Mouse (Mus musculus): ENCODE results near the gene Psap. TPM values are rescaled to one million over a fixed set of nuclear protein-coding genes. Genes with fewer than 3 reads are reported as not detected.
"Not testable (repeated sequence)": the region's sequence is repeated elsewhere in the genome, so short reads cannot be mapped to it uniquely, and the experiment has no call there.

Gene Psap
- polyA plus RNA-seq, 1 experiment, result 443 TPM

DNA sequence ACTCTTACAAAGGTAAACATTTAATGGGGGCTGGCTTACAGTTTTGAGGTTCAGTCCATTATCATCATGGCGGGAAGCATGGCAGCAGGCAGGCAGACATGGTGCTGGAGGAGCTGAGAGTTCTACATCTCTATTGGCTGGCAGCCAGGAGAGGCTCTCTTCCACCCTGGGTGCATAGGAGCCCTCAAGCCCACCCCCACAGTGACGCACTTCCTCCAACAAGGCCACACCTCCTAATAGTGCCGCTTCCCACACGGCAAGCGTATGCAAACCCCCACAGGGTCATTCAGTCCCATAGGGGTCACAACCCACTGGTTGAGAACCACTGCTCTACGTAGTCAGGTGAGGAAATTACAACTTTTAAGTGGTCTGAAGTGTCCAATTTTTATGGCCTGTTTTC is 37.0 kb upstream of the Psap start:
- H3K4me1 ChIP-seq (ENCODE audit: control insufficient read depth, insufficient read depth, insufficient read length, low read length), result peaks cover 2% of the 10 kb centered on the region; the same call in 1 of the 2 replicates
- no peaks in the 10 kb centered on the region for H3K36me3 ChIP-seq (ENCODE audit: control insufficient read depth, insufficient read depth, low read length)
- TF ChIP-seq CTCF (IDR thresholded peaks at IDR 0.05; ENCODE audit: extremely low read depth, insufficient read length, insufficient replicate concordance, low read depth, low read length) (no peak), POLR2A (IDR thresholded peaks at IDR 0.05; ENCODE audit: low read depth, low read length) (no peak)
- WGBS, result 92% methylated on average over 6 of the region's 6 CpGs
- no peak overlapping the region for H3K4me3 ChIP-seq (ENCODE audit: low read depth, low read length)
- no peaks in the 10 kb centered on the region for H3K27me3 ChIP-seq (ENCODE audit: control insufficient read depth, insufficient read depth, low read length)
- H3K27ac ChIP-seq (ENCODE audit: insufficient read depth, low read depth, low read length), result no peak overlapping the region

DNA sequence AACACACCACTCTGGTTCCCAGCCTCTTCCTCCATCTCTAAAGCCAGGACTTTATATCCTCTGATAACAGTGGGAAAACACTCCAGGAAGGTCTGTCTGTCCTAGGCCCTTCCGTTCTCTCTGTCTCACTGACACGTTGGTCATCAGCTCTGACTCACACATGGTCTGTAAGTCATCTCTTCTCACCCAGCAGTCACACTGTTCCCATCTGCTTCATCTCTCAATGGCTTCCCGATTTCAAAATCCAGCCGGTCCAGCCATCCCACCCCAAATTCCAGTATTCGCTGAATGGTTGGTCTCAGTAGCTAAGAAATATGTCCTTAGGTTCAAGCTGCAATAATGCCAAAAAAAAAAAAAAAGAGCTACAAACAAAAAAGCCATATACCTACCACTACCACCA is 33.5 kb upstream of the Psap start:
- 91% methylated on average over 5 of the region's 5 CpGs for WGBS
- Histone ChIP-seq H3K4me1 (ENCODE audit: control insufficient read depth, insufficient read depth, insufficient read length, low read length) (peaks cover 2% of the 10 kb centered on the region; the same call in 1 of the 2 replicates), H3K27ac (ENCODE audit: insufficient read depth, low read depth, low read length) (no peak overlapping the region), H3K27me3 (ENCODE audit: control insufficient read depth, insufficient read depth, low read length) (no peaks in the 10 kb centered on the region), H3K36me3 (ENCODE audit: control insufficient read depth, insufficient read depth, low read length) (no peaks in the 10 kb centered on the region), H3K4me3 (ENCODE audit: low read depth, low read length) (no peak overlapping the region)
- no peak for TF ChIP-seq CTCF (IDR thresholded peaks at IDR 0.05; ENCODE audit: extremely low read depth, insufficient read length, insufficient replicate concordance, low read depth, low read length)
- no peak for TF ChIP-seq POLR2A (IDR thresholded peaks at IDR 0.05; ENCODE audit: low read depth, low read length)

GRCm38 (mm10) chr10:60245041-60245440 is 32.4 kb upstream of the Psap start:
- TF ChIP-seq POLR2A (IDR thresholded peaks at IDR 0.05; ENCODE audit: low read depth, low read length) (no peak), CTCF (IDR thresholded peaks at IDR 0.05; ENCODE audit: extremely low read depth, insufficient read length, insufficient replicate concordance, low read depth, low read length) (peak; percentile 99; the same call in 1 of the 2 replicates)
- H3K36me3 ChIP-seq (ENCODE audit: control insufficient read depth, insufficient read depth, low read length), result no peaks in the 10 kb centered on the region
- H3K4me1 ChIP-seq (ENCODE audit: control insufficient read depth, insufficient read depth, insufficient read length, low read length), result peaks cover 2% of the 10 kb centered on the region; the same call in 1 of the 2 replicates
- H3K27me3 ChIP-seq (ENCODE audit: control insufficient read depth, insufficient read depth, low read length), result no peaks in the 10 kb centered on the region
- no peak overlapping the region for H3K27ac ChIP-seq (ENCODE audit: insufficient read depth, low read depth, low read length)
- 2% methylated on average over 8 of the region's 8 CpGs for WGBS
- H3K4me3 ChIP-seq (ENCODE audit: low read depth, low read length), result no peak overlapping the region

DNA sequence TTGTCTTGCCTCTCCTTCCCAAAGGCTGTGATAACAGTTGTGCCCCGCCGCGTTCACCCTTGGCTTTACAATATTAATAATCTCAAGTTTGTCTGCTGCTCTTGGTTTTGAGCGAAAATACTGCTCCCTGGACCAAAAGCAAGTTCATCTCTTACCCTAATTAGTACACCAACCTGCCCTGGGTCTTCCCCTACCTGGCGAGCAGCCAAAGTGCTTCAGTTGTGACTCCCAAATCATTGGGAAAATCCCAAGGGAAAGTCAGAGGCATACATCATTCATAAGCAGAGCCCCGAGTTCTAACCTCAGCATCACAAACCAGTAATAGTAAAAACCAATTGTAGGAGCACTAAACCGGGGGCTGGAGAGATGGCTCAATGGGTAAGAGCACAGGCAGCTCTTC is 31.8 kb upstream of the Psap start:
- 77% methylated on average over 7 of the region's 7 CpGs for WGBS
- Histone ChIP-seq H3K27me3 (ENCODE audit: control insufficient read depth, insufficient read depth, low read length) (no peaks in the 10 kb centered on the region), H3K27ac (ENCODE audit: insufficient read depth, low read depth, low read length) (no peak overlapping the region), H3K4me1 (ENCODE audit: control insufficient read depth, insufficient read depth, insufficient read length, low read length) (peaks cover 2% of the 10 kb centered on the region; the same call in 1 of the 2 replicates), H3K36me3 (ENCODE audit: control insufficient read depth, insufficient read depth, low read length) (no peaks in the 10 kb centered on the region), H3K4me3 (ENCODE audit: low read depth, low read length) (no peak overlapping the region)
- TF ChIP-seq POLR2A (IDR thresholded peaks at IDR 0.05; ENCODE audit: low read depth, low read length) (no peak), CTCF (IDR thresholded peaks at IDR 0.05; ENCODE audit: extremely low read depth, insufficient read length, insufficient replicate concordance, low read depth, low read length) (no peak)

- H3K4me1 ChIP-seq (ENCODE audit: control insufficient read depth, insufficient read depth, insufficient read length, low read length), result peaks cover 2% of the 10 kb centered on the region; the same call in 1 of the 2 replicates
- no peaks in the 10 kb centered on the region for H3K36me3 ChIP-seq (ENCODE audit: control insufficient read depth, insufficient read depth, low read length)
- H3K4me3 ChIP-seq (ENCODE audit: low read depth, low read length), result no peak overlapping the region
- TF ChIP-seq POLR2A (IDR thresholded peaks at IDR 0.05; ENCODE audit: low read depth, low read length) (no peak), CTCF (IDR thresholded peaks at IDR 0.05; ENCODE audit: extremely low read depth, insufficient read length, insufficient replicate concordance, low read depth, low read length) (peak; percentile 70; the same call in 1 of the 2 replicates)
- H3K27ac ChIP-seq (ENCODE audit: insufficient read depth, low read depth, low read length), result no peak overlapping the region
- H3K27me3 ChIP-seq (ENCODE audit: control insufficient read depth, insufficient read depth, low read length), result no peaks in the 10 kb centered on the region
- 68% methylated on average over 5 of the region's 5 CpGs for WGBS
Observed at GRCm38 (mm10) chr10:60246519-60246918, 30.9 kb upstream of the Psap start.

GRCm38 (mm10) chr10:60248345-60248744 is 29.1 kb upstream of the Psap start:
- 82% methylated on average over 3 of the region's 3 CpGs for WGBS
- H3K4me1 ChIP-seq (ENCODE audit: control insufficient read depth, insufficient read depth, insufficient read length, low read length); H3K4me3 ChIP-seq (ENCODE audit: low read depth, low read length); H3K36me3 ChIP-seq (ENCODE audit: control insufficient read depth, insufficient read depth, low read length); H3K27me3 ChIP-seq (ENCODE audit: control insufficient read depth, insufficient read depth, low read length); H3K27ac ChIP-seq (ENCODE audit: insufficient read depth, low read depth, low read length): not testable (repeated sequence)

DNA sequence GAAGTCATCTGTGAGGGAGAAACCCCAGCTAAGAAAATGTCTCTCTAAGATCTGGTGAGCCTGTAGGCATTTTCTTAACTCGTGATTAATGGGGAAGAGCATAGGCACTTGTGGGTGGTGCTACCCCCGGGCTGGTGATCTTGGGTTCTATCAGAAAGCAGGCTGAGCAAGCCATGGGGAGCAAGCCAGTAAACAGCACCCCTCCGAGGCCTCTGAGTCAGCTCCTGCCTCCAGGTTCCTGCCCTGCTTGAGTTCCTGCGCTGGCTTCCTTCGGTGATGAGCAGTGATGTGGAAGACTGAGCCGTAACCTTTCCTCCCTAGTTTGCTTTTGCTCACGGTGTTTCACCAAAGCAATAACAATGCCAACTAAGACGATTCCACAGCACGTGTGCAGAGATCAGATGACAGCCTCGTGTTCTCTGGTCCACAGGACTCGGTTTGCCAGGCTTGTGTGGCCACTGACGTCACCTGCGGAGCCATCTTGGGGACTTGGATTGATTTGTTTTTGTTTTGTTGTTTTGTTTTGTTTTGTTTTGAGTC is 26.9 kb upstream of the Psap start:
- no peaks in the 10 kb centered on the region for H3K27me3 ChIP-seq (ENCODE audit: control insufficient read depth, insufficient read depth, low read length)
- H3K27ac ChIP-seq (ENCODE audit: insufficient read depth, low read depth, low read length), result no peak overlapping the region
- no peak overlapping the region for H3K4me3 ChIP-seq (ENCODE audit: low read depth, low read length)
- TF ChIP-seq CTCF (IDR thresholded peaks at IDR 0.05; ENCODE audit: extremely low read depth, insufficient read length, insufficient replicate concordance, low read depth, low read length) (no peak), POLR2A (IDR thresholded peaks at IDR 0.05; ENCODE audit: low read depth, low read length) (no peak)
- no peaks in the 10 kb centered on the region for H3K36me3 ChIP-seq (ENCODE audit: control insufficient read depth, insufficient read depth, low read length)
- 89% methylated on average over 13 of the region's 13 CpGs for WGBS
- peaks cover 6% of the 10 kb centered on the region for H3K4me1 ChIP-seq (ENCODE audit: control insufficient read depth, insufficient read depth, insufficient read length, low read length)
